Mouse (Mus musculus) kidney, embryonic 15.5 days (tissue): ENCODE results near the gene Fam13a. TPM values are rescaled to one million over a fixed set of nuclear protein-coding genes. Genes with fewer than 3 reads are reported as not detected.

Experiments
- ATAC-seq: fragments of 200-750 bp; cut with Nextera tagmentation; replicated peaks from 2 replicates; pipeline ENCODE4 v1.8.0; 2017; ENCODE audit warnings: moderate TSS enrichment; ENCODE audit not compliant: low FRiP score
- H3K27ac ChIP-seq: fragments of 300-500 bp; sonication (generic); 2 replicates; pipeline ENCODE4 v1.5.1; 2015; ENCODE audit warnings: mild to moderate bottlenecking, inconsistent platforms
- H3K27me3 ChIP-seq: fragments of 300-500 bp; sonication (generic); 2 replicates; pipeline ENCODE4 v1.6.1; 2015; ENCODE audit warnings: inconsistent platforms
- H3K36me3 ChIP-seq: fragments of 300-500 bp; sonication (generic); 2 replicates; pipeline ENCODE4 v1.6.1; 2015; ENCODE audit warnings: inconsistent platforms
- H3K4me1 ChIP-seq: fragments of 300-500 bp; sonication (generic); 2 replicates; pipeline ENCODE4 v1.6.1; 2015; ENCODE audit warnings: inconsistent platforms
- H3K4me2 ChIP-seq: fragments of 300-500 bp; sonication (generic); 2 replicates; pipeline ENCODE4 v1.6.1; 2015; ENCODE audit warnings: moderate library complexity, mild to moderate bottlenecking, inconsistent platforms
- H3K4me3 ChIP-seq: fragments of 300-500 bp; sonication (generic); replicated peaks from 2 replicates; pipeline ENCODE4 v1.5.1; 2015; ENCODE audit warnings: mild to moderate bottlenecking, inconsistent platforms
- H3K9ac ChIP-seq: fragments of 300-500 bp; sonication (generic); 2 replicates; pipeline ENCODE4 v1.6.1; 2015; ENCODE audit warnings: mild to moderate bottlenecking, inconsistent platforms
- H3K9me3 ChIP-seq: fragments of 300-500 bp; sonication (generic); replicated peaks from 2 replicates; pipeline ENCODE4 v1.6.1; 2016; ENCODE audit warnings: inconsistent platforms
- WGBS: fragments of 180-500 bp; shearing (Covaris S2); methylation state at CpG from one replicate; pipeline ENCODE4 v1.1.7; 2015; ENCODE audit warnings: mixed read lengths; 5-methylcytosine and 5-hydroxymethylcytosine counted together
- polyA plus RNA-seq: library from polyadenylated mRNA; unstranded; fragments of >200 nt; fragmentation: Nextera tagmentation; extraction: Ambion mirVana; gene quantifications from 2 replicates; pipeline ENCODE4 v1.2.1, GENCODE M21; 2015

Gene Fam13a
- polyA plus RNA-seq, 1 experiment from 2014 or later: 9.7 TPM

DNA sequence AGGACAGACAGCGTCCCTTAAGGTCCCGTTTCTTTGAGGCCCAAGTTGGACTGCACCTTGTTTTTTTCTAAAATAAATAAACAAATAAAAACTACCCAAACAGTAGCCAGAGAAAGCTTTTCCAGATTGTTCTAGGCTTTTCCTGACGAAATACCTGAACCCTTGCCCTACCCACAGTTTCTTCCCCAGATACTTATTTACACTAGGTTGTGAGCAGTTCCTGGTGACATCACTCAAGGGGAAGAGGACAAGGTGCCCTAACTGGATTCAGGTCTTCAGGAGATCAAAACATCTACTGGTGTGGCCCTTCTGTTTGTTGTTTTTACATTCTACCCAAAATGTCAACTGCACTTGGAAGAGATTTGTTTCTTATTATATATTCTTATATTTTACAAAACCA is 457 bp upstream of the Fam13a start:
- Histone ChIP-seq H3K9me3 (no peaks in the 10 kb centered on the region), H3K9ac (no peak overlapping the region), H3K4me2 (peak overlapping the region; percentile 68), H3K36me3 (no peaks in the 10 kb centered on the region), H3K4me3 (peak overlapping the region; percentile 61), H3K27ac (peak overlapping the region; percentile 76), H3K27me3 (no peaks in the 10 kb centered on the region), H3K4me1 (peaks cover 8% of the 10 kb centered on the region; the same call in 1 of the 2 replicates)
- WGBS: 15% methylated on average over 3 of the region's 3 CpGs
- ATAC-seq: peak; percentile 8; the same call in 1 of the 2 replicates

DNA sequence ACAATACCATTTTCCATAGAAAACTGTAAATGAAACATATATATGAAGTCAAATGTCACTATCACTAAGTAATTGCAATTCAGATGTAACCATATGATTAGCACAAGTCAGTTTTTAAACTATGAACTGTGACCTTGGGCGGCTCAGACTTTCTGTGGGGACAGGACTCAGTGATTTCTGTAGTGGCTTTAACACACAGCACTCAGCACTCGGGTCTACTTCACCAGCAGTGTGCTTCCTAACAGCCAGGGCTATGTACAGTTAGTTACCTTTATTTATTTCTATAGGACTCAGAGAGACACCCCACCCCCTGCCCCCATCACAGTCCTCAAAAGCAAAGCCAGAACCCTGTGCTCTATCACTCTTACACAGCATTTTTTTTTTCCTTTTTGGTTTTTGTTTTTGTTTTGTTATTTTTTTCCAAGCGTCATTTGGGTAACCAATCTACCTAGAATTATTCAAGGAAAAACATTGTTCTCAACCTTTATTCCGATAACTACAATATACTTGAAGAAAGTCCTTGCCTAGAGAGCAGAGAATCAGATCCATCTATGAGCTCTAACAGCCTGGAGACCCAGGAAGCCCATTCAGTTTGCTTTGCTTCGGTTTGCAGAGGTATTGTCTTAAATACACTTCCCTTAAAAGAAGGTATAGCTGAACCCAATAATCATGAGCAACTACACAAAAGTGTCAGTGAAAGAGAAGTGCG is 740 bp downstream of the Fam13a start:
- ATAC-seq: no peak

DNA sequence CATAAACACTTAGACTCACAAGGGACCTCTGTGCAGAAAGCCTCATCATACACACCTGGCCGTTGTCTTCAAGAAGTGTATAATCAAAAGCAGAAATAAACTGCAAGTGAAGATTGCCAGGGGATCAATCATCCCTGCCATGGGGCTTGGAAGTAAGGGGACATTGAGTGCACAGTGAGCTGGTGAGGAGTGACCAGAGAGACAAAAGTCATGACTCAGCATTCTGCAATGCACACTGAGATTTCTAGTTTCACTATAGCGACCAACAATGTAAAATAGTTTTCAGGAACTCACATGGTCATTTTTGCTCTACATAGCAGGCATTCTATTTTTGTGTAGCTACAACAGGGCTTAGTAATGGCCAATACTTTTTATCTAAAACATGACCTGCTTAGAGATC is 1.7 kb downstream of the Fam13a start:
- Histone ChIP-seq H3K4me3 (no peak overlapping the region), H3K9me3 (no peaks in the 10 kb centered on the region), H3K4me1 (peaks cover 8% of the 10 kb centered on the region; the same call in 1 of the 2 replicates), H3K9ac (no peak overlapping the region), H3K27ac (no peak overlapping the region), H3K36me3 (no peaks in the 10 kb centered on the region), H3K27me3 (no peaks in the 10 kb centered on the region), H3K4me2 (no peak overlapping the region)
- WGBS: 85% methylated on average over 2 of the region's 2 CpGs
- ATAC-seq: no peak

More for the DNA sequence above, 740 bp downstream of the Fam13a start:
- 45% methylated on average over 6 of the region's 6 CpGs for WGBS
- H3K4me2 ChIP-seq: peak overlapping the region; percentile 68
- H3K36me3 ChIP-seq: no peaks in the 10 kb centered on the region
- H3K27ac ChIP-seq: peak overlapping the region; percentile 76
- no peaks in the 10 kb centered on the region for H3K9me3 ChIP-seq
- H3K4me1 ChIP-seq: peaks cover 8% of the 10 kb centered on the region; the same call in 1 of the 2 replicates
- peak overlapping the region; percentile 50; the same call in 1 of the 2 replicates for H3K9ac ChIP-seq
- H3K27me3 ChIP-seq: no peaks in the 10 kb centered on the region
- peak overlapping the region; percentile 61 for H3K4me3 ChIP-seq

DNA sequence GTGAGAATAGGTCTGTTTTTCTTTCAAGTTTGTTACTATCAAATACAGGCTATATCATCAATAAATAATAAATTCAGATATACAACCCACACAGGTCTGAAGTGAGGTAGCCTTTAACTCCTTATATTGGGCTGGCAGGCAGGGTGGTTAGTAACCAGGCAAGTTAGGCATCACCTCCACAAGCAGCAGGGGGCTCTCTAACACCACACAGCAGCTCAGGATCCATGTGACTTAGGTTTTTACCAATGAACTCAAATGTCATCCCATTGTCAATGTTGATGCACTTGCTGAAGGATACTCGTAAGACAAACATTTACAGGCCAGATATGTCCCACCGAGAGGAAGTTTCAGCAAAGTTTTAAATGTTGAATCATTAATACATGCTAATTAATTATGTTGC is 4.0 kb downstream of the Fam13a start:
- no peak overlapping the region for H3K4me2 ChIP-seq
- peaks cover 8% of the 10 kb centered on the region; the same call in 1 of the 2 replicates for H3K4me1 ChIP-seq
- 84% methylated on average over 2 of the region's 2 CpGs for WGBS
- no peak overlapping the region for H3K27ac ChIP-seq
- no peak for ATAC-seq
- H3K4me3 ChIP-seq: no peak overlapping the region
- no peak overlapping the region for H3K9ac ChIP-seq
- H3K36me3 ChIP-seq: no peaks in the 10 kb centered on the region
- H3K27me3 ChIP-seq: no peaks in the 10 kb centered on the region
- H3K9me3 ChIP-seq: no peaks in the 10 kb centered on the region

DNA sequence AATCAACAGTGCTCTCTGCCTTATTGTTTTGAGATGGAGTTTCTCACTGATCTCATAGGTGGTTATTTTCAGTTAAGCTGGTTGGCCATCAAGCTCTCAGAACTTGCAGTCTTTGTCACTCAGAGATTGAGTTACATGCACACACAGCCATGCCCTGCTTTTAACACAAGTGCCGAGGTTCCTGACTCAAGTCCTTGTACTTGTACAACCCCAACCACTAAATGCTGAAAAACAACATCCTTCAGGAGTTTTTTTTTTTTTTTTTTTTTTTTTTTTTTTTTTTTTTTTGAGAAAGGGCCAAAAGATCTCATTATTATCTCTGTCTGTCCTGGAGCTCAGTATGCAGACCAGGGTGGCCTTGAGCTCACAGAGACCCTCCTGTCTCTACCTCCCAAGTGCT is 4.5 kb downstream of the Fam13a start:
- peaks cover 7% of the 10 kb centered on the region; the same call in 1 of the 2 replicates for H3K4me1 ChIP-seq
- H3K27me3 ChIP-seq: no peaks in the 10 kb centered on the region
- H3K27ac ChIP-seq: no peak overlapping the region
- WGBS: 50% methylated on average over 1 of the region's 1 CpGs
- H3K9ac ChIP-seq: no peak overlapping the region
- H3K36me3 ChIP-seq: no peaks in the 10 kb centered on the region
- no peak overlapping the region for H3K4me2 ChIP-seq
- ATAC-seq: no peak
- H3K4me3 ChIP-seq: no peak overlapping the region
- no peaks in the 10 kb centered on the region for H3K9me3 ChIP-seq

DNA sequence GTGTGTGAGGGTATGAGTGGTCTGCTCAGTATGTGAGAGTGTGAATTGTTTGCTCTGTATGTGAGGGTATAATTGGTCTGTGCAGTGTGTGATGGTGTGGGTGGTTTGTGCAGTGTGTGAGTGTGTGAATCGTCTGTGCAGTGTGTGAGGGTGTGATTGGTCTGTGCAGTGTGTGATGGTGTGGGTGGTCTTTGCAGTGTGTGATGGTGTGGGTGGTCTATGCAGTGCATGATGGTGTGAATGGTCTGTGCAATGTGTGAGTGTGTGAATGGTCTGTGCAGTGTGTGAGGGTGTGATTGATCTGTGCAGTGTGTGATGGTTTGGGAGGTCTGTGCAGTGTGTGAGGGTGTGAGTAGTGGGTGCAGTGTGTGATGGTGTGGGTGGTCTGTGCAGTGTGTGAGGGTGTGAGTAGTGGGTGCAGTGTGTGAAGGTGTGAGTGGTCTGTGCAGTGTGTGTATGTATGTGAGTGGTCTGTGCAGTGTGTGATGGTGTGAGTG is 8.0 kb downstream of the Fam13a start:
- no peaks in the 10 kb centered on the region for H3K4me1 ChIP-seq
- H3K9me3 ChIP-seq: no peaks in the 10 kb centered on the region
- no peak overlapping the region for H3K9ac ChIP-seq
- no peak overlapping the region for H3K4me3 ChIP-seq
- no peaks in the 10 kb centered on the region for H3K36me3 ChIP-seq
- no peaks in the 10 kb centered on the region for H3K27me3 ChIP-seq
- no peak overlapping the region for H3K27ac ChIP-seq
- ATAC-seq: no peak
- H3K4me2 ChIP-seq: no peak overlapping the region
- WGBS: 74% methylated on average over 1 of the region's 1 CpGs

DNA sequence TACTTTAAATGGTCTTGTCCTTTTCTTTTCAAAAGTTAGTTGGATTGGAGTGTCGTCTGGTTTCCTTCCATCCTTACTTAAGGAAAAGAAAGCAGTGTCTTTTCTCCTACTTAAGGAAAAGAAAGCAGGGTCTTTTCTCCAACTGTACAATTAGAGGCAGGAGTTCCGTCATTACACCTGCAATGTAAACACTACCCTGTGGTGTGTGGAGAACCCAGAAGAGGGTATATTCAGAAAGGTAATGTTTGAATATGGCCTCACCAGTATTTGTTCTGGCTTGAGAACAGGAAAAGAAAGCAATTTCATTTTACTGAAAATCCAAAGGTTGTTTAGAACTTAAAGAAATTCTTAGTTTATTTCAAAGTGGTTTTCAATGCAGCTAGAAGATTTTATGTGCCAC is 9.6 kb downstream of the Fam13a start:
- Histone ChIP-seq H3K27ac (no peak overlapping the region), H3K36me3 (no peaks in the 10 kb centered on the region), H3K9me3 (no peaks in the 10 kb centered on the region), H3K4me2 (no peak overlapping the region), H3K27me3 (no peaks in the 10 kb centered on the region), H3K4me1 (no peaks in the 10 kb centered on the region), H3K9ac (no peak overlapping the region), H3K4me3 (no peak overlapping the region)
- 69% methylated on average over 2 of the region's 2 CpGs for WGBS
- ATAC-seq: no peak

DNA sequence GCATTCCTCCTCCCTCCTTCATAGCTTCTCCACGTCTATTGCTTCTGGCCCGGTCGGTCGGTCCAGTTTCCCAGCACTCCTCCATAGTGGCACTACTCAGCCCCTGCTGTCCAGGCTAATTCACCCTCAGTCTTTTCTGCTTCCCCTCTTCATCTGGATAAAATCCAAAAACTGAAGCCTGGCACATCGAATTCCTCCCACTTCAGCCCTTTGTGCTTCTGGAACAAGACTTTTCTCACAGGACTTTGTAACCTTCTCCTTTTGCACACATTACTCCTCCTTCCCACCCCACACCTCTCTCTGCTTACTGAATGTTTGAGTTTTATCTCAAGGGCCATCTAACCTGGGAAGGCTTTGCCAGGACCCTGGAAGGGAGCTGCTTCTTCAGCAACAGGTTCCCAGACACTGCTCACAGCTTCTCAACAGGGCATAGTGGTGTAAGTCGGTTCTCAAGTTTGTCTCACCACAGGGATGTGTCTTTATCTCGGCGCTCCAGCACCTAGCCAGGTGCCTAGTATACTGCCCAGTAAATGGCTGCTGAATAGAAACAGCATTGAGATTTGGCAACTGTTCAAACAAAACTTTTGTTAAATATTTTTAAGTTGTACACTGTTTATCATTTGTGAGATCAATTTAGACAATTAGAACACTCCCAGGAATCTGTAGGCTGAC is 10.1 kb downstream of the Fam13a start:
- Histone ChIP-seq H3K36me3 (no peaks in the 10 kb centered on the region), H3K9me3 (no peaks in the 10 kb centered on the region), H3K4me3 (no peak overlapping the region), H3K27me3 (no peaks in the 10 kb centered on the region), H3K4me1 (no peaks in the 10 kb centered on the region), H3K9ac (no peak overlapping the region), H3K4me2 (no peak overlapping the region), H3K27ac (no peak overlapping the region)
- WGBS: 87% methylated on average over 8 of the region's 8 CpGs
- ATAC-seq: no peak

DNA sequence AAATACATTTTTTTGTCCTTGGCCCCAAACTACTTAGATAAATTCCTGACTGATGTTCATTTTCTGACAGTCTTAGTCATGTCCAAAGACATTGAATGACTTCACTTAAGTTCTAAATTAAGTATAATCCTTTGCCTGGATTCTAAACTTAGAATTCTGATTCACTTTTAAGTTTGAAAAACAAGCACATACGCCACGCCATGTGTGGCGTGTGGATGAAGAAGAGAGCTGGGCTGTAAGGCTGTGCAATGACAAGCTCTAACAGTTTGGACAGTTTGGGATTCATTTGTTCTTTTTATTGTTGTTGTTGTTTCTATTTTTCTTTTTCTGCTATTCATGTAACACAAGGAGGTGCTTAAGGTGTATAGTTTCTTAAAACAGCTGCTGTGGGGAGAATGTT is 13.6 kb downstream of the Fam13a start:
- no peak for ATAC-seq
- 88% methylated on average over 3 of the region's 3 CpGs for WGBS
- H3K4me1 ChIP-seq: no peaks in the 10 kb centered on the region

DNA sequence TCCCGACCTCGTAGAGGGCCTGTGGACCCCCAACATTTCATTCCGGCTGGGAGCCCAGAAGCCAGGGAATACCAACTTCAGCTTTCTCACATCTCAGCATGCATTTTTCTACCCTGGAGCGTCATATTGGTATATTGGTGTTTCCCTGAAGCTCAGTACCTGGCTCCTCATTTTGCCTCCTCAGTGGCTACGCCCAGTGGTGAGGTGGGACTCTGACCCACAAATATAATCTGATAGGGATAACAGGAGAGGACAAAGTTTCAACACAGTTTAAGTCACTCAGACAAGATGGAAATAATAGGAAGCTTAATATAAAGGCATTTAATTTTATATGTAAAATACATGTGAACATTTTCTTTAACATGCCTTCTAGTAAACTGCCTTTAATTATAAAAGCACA is 19.7 kb downstream of the Fam13a start:
- no peak overlapping the region for H3K4me3 ChIP-seq
- no peak overlapping the region for H3K9ac ChIP-seq
- H3K27me3 ChIP-seq: no peaks in the 10 kb centered on the region
- 81% methylated on average over 5 of the region's 5 CpGs for WGBS
- no peaks in the 10 kb centered on the region for H3K9me3 ChIP-seq
- no peak overlapping the region for H3K27ac ChIP-seq
- no peak overlapping the region for H3K4me2 ChIP-seq
- H3K4me1 ChIP-seq: no peaks in the 10 kb centered on the region
- no peaks in the 10 kb centered on the region for H3K36me3 ChIP-seq
- no peak for ATAC-seq

More for the DNA sequence above, 13.6 kb downstream of the Fam13a start:
- no peaks in the 10 kb centered on the region for H3K27me3 ChIP-seq
- H3K4me2 ChIP-seq: no peak overlapping the region
- H3K9ac ChIP-seq: no peak overlapping the region
- H3K27ac ChIP-seq: no peak overlapping the region
- no peaks in the 10 kb centered on the region for H3K9me3 ChIP-seq
- no peak overlapping the region for H3K4me3 ChIP-seq
- no peaks in the 10 kb centered on the region for H3K36me3 ChIP-seq

DNA sequence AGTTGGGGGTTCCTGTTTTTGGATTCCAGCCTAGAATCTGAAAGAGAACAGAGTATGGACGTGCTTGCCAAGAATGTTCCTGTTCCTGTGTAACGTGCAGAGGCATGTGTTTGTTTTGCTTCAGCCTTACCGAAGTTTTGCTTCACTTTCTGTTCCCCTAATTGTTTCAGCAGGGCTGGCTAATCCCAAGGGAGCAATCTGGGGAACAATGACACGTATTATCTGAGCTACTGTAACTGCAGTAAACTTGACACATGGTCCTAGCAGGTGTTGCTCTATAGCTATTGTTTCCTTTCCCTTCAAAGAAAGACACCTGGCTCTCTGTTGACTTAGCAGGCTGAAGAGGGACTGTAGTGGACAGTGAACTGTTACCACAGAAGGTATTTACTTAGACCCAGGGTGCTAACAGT is 25.3 kb downstream of the Fam13a start:
- no peaks in the 10 kb centered on the region for H3K27me3 ChIP-seq
- H3K4me1 ChIP-seq: peaks cover 5% of the 10 kb centered on the region; the same call in 1 of the 2 replicates
- H3K9me3 ChIP-seq: no peaks in the 10 kb centered on the region
- 14% methylated on average over 4 of the region's 4 CpGs for WGBS
- no peak overlapping the region for H3K9ac ChIP-seq
- no peak overlapping the region for H3K4me2 ChIP-seq
- ATAC-seq: peak; percentile 75
- H3K4me3 ChIP-seq: no peak overlapping the region
- H3K36me3 ChIP-seq: no peaks in the 10 kb centered on the region
- no peak overlapping the region for H3K27ac ChIP-seq

DNA sequence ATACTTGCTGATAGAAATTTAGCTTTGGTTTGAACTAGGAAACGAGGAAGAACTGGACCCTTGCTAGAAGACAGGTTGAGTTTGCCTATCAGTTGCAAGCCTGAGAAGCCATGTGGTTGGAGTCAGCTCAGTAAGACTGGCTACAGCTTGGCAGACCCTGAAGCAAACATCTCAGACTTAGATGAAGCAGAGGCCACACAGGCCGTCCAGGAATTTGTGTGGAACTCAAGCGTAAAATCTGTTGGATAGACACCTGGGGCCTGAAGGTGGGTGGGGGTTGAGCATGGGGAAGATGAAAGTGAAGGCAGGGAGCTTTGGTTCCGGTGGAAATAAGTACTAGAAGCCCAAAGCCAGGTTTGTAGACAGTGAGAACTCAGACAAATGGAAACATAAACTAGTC is 25.8 kb downstream of the Fam13a start:
- Histone ChIP-seq H3K4me2 (no peak overlapping the region), H3K4me3 (no peak overlapping the region), H3K9ac (no peak overlapping the region), H3K4me1 (peaks cover 5% of the 10 kb centered on the region; the same call in 1 of the 2 replicates), H3K27me3 (no peaks in the 10 kb centered on the region), H3K9me3 (no peaks in the 10 kb centered on the region), H3K36me3 (no peaks in the 10 kb centered on the region), H3K27ac (peak overlapping the region; percentile 28; the same call in 1 of the 2 replicates)
- ATAC-seq: peak; percentile 75
- 36% methylated on average over 4 of the region's 4 CpGs for WGBS
